Mouse (Mus musculus): ENCODE results near the gene Armt1. TPM values are rescaled to one million over a fixed set of nuclear protein-coding genes. Genes with fewer than 3 reads are reported as not detected.
"Not testable (repeated sequence)": the region's sequence is repeated elsewhere in the genome, so short reads cannot be mapped to it uniquely, and the experiment has no call there.

Gene Armt1
- polyA plus RNA-seq, 1 experiment: 14.0 TPM

DNA sequence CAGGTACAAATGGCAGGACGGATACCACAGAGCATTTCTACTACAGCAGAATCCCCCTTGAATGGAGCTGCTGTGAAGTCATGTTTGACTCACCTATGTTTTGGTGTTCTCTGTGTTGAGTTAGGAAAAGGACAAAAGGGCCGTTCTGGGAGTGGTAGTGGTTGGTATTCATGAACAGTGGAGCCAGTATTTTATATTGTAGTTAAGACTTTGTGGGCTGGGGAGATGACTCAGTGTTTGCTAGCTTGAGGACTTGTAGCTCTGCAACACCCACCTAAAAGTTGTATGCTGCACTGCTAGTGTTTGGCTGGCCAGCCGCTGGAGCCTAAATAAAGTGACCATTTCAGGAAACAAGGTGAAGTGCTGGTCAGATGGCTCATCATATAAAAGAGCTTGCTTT lies 36.9 kb upstream of the Armt1 start:
- no peak for TF ChIP-seq CTCF (IDR thresholded peaks at IDR 0.05; ENCODE audit: borderline replicate concordance, extremely low read depth, insufficient read depth, insufficient read length)
- TF ChIP-seq POLR2A (IDR thresholded peaks at IDR 0.05; ENCODE audit: borderline replicate concordance, extremely low read depth, insufficient read depth, insufficient read length, poor library complexity, severe bottlenecking): no peak
- DNase-seq (ENCODE audit: low read depth): no peak

DNA sequence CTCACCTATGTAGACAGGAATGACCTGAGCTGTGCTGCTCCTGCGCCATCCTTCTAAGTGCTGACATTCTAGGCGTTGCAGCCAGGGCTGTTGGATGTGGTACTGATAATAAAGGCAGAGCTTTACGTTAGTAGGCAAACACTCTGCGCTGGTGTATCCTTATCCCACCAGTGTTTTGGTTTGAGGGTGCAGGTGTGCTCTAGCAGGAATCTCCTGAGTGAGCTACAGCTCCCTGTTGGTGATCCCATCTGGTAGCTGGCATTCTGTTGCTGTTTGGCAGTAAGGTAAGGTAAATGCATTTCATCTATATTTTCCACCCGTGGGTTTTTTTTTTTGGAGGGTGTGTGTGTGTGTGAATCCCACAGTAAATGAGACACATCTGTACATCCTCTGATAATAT lies 34.2 kb upstream of the Armt1 start:
- no peak for DNase-seq (ENCODE audit: low read depth)
- TF ChIP-seq POLR2A (IDR thresholded peaks at IDR 0.05; ENCODE audit: borderline replicate concordance, extremely low read depth, insufficient read depth, insufficient read length, poor library complexity, severe bottlenecking) (no peak), CTCF (IDR thresholded peaks at IDR 0.05; ENCODE audit: borderline replicate concordance, extremely low read depth, insufficient read depth, insufficient read length) (no peak)

DNA sequence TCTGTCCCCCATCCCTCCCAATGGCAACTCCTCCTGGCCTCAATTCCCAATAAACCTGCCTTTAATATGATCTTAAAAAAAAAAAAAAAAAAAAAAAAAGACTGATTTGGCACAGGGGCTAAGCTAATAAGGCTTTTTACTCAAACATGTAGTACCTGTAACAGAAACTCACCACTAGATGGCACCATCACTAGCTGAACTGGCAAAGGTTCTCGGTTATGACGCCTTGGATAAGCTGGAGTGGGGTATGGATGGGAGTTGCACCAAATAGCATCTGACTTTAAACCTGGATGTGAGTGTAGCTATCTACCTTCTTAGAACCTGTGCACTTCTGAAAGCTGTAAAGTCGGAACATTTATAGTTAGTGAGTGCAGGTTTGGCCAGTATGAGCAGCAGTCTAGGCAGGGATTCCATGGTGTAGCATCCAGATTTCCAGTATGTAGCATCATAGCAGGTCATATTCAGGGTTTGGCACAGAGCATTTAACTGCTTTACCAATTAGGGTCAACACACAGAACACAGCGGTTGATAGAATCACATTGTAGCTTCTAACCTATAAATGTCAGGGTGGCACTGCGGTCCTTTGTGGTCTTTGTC lies 27.3 kb upstream of the Armt1 start:
- DNase-seq (ENCODE audit: low read depth): peak; percentile 89
- TF ChIP-seq POLR2A (IDR thresholded peaks at IDR 0.05; ENCODE audit: borderline replicate concordance, extremely low read depth, insufficient read depth, insufficient read length, poor library complexity, severe bottlenecking) (no peak), CTCF (IDR thresholded peaks at IDR 0.05; ENCODE audit: borderline replicate concordance, extremely low read depth, insufficient read depth, insufficient read length) (peak; percentile 76; the same call in 1 of the 2 replicates)

DNA sequence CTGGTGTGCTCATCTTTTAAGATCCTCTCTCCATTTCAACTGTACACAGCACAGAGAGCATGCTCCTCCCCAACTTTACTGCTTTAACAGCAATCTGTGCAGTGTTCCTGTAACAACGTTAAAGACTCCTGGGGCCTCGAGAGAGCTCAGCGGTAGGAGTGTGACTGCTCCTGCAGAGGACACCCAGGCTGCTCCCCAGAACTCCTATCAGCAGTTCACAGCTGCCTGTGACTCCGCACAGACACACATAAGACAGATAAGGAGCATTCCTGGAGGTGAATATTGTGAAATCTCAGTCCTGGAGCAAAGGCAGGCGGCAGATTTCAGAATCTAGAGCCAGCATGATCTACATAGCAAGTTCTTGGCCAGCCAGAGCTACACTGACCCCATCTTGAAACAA lies 26.8 kb upstream of the Armt1 start:
- DNase-seq (ENCODE audit: low read depth): no peak
- TF ChIP-seq POLR2A (IDR thresholded peaks at IDR 0.05; ENCODE audit: borderline replicate concordance, extremely low read depth, insufficient read depth, insufficient read length, poor library complexity, severe bottlenecking) (no peak), CTCF (IDR thresholded peaks at IDR 0.05; ENCODE audit: borderline replicate concordance, extremely low read depth, insufficient read depth, insufficient read length) (no peak)

DNA sequence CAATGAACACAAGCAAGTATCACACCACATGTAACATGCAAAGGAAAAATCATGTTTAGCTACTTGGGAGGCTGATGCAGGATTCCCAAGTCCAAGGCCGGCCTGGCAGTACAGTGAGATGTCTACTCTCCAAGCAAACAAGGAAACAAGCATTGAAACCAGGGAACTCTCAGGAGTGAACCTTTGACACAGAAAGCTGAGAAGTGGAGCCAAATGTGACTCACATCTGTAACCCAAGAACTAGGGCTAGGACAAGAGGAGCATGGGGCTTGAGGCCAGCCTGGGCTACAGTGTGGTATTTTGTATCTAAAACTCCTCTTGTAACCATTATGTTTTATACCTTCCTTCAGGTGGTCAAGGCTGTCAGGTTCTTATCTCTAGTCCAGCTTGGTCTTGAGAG lies 25.1 kb upstream of the Armt1 start:
- no peak for TF ChIP-seq CTCF (IDR thresholded peaks at IDR 0.05; ENCODE audit: borderline replicate concordance, extremely low read depth, insufficient read depth, insufficient read length)
- TF ChIP-seq POLR2A (IDR thresholded peaks at IDR 0.05; ENCODE audit: borderline replicate concordance, extremely low read depth, insufficient read depth, insufficient read length, poor library complexity, severe bottlenecking): no peak
- DNase-seq (ENCODE audit: low read depth): no peak

DNA sequence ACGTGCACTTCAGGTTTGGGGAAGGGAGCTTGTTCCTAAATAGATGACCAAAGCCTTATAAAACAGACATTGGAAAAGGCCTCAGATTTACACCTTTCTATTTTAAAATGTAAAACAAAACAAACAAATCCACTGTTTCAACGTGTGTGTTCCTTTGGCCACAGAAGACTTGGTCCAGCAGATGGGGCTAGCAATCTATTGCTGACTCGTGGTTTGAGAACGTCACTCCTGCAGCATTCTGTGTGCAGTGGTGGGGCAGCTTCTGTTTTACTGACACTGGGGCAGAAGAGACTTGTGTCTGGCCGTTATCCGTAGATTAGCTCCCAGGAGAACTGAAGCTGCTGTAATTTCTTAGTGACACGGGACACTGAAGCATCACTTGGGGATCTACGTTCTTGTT lies 7.0 kb upstream of the Armt1 start:
- DNase-seq (ENCODE audit: low read depth): no peak
- peak; percentile 16; the same call in 1 of the 2 replicates for TF ChIP-seq CTCF (IDR thresholded peaks at IDR 0.05; ENCODE audit: borderline replicate concordance, extremely low read depth, insufficient read depth, insufficient read length)
- TF ChIP-seq POLR2A (IDR thresholded peaks at IDR 0.05; ENCODE audit: borderline replicate concordance, extremely low read depth, insufficient read depth, insufficient read length, poor library complexity, severe bottlenecking): no peak

DNA sequence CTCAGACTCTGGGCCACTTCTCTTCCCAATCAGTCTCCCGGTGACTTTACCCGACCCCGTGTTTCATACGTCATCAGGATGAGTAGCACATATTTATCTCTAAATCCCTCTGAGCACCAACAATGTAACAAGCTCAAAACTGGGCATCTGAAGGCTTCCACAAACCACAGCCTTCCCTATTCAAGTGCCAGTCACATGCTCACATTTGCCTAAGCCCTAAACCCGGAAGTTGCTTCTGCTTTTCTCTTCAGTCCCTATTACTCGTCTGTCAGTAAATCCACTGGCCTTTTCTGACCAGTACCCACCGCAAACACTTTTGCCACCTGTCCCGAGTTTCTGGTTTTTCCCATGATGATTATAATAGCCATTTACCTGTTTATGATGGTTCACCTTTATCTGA lies 1.9 kb upstream of the Armt1 start:
- TF ChIP-seq CTCF (IDR thresholded peaks at IDR 0.05; ENCODE audit: borderline replicate concordance, extremely low read depth, insufficient read depth, insufficient read length) (no peak), POLR2A (IDR thresholded peaks at IDR 0.05; ENCODE audit: borderline replicate concordance, extremely low read depth, insufficient read depth, insufficient read length, poor library complexity, severe bottlenecking) (no peak)
- DNase-seq (ENCODE audit: low read depth): no peak

DNA sequence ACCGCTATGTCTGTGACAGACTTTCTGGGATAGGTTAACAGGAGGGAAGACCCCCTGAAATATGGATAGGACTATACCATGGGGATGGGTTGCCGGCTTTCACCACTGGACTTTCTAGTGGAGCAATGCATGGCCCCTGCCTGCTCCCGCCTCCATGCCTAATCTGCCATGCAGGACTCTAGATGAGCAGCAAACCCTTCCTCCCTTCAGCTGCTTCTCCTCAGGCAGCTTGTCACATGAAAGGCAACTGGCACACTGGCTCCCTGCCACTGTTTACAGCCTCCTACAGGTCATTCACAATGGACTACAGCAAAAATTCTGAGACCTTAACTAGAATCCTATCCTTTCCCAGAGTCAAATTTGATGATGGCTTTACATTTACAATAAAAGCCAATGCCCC lies 1.4 kb upstream of the Armt1 start:
- no peak for TF ChIP-seq POLR2A (IDR thresholded peaks at IDR 0.05; ENCODE audit: borderline replicate concordance, extremely low read depth, insufficient read depth, insufficient read length, poor library complexity, severe bottlenecking)
- TF ChIP-seq CTCF (IDR thresholded peaks at IDR 0.05; ENCODE audit: borderline replicate concordance, extremely low read depth, insufficient read depth, insufficient read length): no peak
- peak; percentile 8 for DNase-seq (ENCODE audit: low read depth)

DNA sequence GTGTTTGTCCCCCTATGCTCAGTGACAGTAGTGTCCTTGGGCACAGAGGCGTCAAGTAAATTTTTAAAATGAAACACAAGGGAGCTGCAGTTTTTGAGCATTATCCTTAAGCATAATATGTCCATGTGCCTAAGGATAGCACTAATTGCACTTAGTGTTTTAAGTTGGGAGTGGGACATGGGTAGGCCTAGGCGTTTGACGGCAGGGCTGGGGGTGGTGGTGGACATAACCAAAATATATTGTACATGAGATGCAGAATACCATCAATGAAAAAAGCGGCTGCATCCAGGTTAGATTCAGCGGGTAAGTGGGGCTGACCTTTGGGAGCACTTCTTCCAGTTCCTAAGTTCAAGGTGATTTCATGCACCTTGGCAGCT lies 533 bp upstream of the Armt1 start:
- TF ChIP-seq CTCF (IDR thresholded peaks at IDR 0.05; ENCODE audit: borderline replicate concordance, extremely low read depth, insufficient read depth, insufficient read length) (no peak), POLR2A (IDR thresholded peaks at IDR 0.05; ENCODE audit: borderline replicate concordance, extremely low read depth, insufficient read depth, insufficient read length, poor library complexity, severe bottlenecking) (no peak)
- DNase-seq (ENCODE audit: low read depth): no peak

DNA sequence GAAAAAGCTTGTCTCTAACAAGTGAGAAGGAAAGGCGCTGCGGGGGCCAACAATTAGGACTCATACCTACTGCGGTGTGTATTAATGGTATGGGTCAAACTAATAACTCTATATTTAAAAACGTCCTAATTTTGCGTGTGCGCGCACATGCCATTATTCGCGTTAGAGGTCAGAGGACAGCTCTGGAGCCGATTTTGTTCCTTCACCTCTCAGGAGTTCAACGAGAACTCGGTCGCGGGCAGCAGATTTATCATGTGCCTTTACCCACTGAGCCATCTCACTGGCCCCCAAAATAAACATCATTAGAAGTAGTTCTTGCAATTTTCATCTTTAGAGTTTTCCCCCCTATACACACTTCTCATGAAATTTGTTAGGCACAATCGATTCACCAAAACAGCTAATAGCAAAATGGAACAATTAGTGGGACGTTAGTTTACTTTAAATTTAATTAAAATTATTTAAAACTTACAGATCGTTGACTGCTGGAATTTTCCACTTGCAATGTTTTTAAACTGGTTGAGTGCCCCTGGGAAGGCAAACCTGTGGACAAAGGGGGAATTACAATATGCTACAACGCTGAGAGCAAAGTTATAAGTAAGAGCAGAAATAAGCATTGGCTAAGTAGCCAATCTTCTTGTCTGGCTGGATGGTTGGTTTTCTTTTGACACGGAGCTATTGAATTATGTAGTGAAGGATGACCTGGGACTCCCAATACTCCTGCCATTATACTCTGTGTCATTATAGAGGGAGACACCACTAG lies 909 bp downstream of the Armt1 start:
- peak; percentile 20 for DNase-seq (ENCODE audit: low read depth)
- TF ChIP-seq POLR2A (IDR thresholded peaks at IDR 0.05; ENCODE audit: borderline replicate concordance, extremely low read depth, insufficient read depth, insufficient read length, poor library complexity, severe bottlenecking): no peak
- no peak for TF ChIP-seq CTCF (IDR thresholded peaks at IDR 0.05; ENCODE audit: borderline replicate concordance, extremely low read depth, insufficient read depth, insufficient read length)

DNA sequence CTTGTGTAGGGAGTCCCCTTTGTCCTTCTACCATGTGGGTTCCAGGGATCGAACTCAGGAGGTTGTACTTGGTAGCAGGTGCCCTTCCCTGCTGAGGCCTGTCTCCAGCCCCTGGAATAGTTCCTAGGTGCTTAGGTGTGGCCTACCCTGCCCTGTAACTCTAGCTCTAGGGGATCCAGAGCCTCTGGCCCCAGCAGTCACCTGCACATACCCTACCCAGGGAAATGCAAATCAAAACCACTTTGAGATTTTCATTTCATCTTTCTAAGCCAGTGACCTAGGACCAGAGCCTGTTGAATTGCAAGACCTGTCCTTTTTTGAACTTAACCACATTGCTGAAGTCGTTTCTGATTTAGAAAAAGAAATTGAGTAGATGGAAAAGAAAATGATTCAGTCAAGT lies 1.6 kb downstream of the Armt1 start:
- not testable (repeated sequence) for DNase-seq (ENCODE audit: low read depth)

DNA sequence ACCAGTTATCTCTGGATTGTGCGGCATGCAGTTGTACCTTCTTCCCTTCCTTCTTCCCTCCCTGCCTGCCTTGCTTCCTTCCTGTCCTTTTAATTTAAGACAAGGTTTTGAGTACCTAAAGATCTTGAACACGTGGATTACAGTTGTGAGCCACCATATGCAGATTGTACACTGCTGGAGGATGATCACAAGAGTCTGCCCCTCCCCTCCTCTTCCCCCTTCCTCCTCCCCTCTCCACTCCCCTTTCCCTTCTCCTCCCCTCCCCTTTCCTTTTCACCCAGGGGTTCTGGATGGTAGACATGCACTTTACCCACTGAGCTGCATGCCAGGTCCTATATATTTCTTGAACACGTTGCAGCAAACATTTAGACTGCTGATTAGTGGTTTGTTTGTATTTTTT lies 3.1 kb downstream of the Armt1 start:
- no peak for DNase-seq (ENCODE audit: low read depth)
- TF ChIP-seq POLR2A (IDR thresholded peaks at IDR 0.05; ENCODE audit: borderline replicate concordance, extremely low read depth, insufficient read depth, insufficient read length, poor library complexity, severe bottlenecking) (no peak), CTCF (IDR thresholded peaks at IDR 0.05; ENCODE audit: borderline replicate concordance, extremely low read depth, insufficient read depth, insufficient read length) (no peak)
